Mouse (Mus musculus): ENCODE data around the gene Tmem229a. TPM values are rescaled to one million over a fixed set of nuclear protein-coding genes. Genes with fewer than 3 reads are reported as not detected.

Tmem229a gene
- total RNA-seq (2014; rRNA removed; ENCODE audit: low replicate concordance) (0.38 TPM in 1 of 2 replicates, not detected in the other), polyA plus RNA-seq (2015; fragmentation: Nextera tagmentation; extraction: Ambion mirVana) (not detected in 2 replicates)

DNA sequence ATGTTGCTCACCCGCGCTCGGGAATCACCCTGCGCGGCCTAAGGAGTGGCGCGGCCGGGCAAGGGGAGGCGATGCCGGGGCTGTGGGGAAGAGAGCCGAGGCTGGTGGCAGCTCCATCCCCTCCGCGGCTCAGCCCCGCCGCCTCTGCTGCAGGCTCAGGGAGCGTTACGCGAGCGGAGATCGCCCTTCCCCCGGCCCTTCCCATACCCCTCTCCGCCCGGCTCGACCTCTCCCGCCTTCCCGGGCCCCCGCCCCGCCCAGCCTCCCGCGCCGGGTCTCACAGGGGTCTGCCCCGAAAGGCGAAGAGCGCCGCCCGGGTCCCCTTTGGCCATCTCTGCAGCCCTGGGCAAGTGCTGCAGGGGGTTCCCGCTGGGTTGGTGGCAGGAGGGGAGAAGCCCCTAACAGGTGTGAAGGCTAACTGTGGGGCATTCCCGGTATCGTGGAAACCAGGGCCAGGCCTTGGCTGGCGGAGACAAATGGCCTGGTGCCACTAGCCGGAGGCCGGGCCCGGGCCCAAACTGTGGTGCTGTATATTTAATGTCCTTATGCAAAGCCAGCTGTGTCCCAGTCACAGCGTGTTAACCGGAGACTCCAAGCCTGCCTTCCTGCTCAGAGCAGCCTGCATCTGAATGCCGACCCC lies at the start of gene Tmem229a:
TSS of gene Tmem229a (minus strand) at position 352 of the 640 bp plus-strand sequence.
- 1% methylated on average over 46 of the region's 46 CpGs for whole genome bisulfite sequencing
- H3K27me3 ChIP-seq (ENCODE audit: control insufficient read depth, insufficient read depth, low read length): peaks cover 30% of the 10 kb centered on the region
- no peak within 1 kb of the TSS for H3K27ac ChIP-seq (ENCODE audit: low read depth)
- DNase-seq (ENCODE audit: low spot score) (no peak), ATAC-seq (ENCODE audit: insufficient read depth, low read depth) (peak; percentile 41; the same call in 1 of the 2 replicates)
- TF ChIP-seq EP300 (IDR thresholded peaks at IDR 0.05; ENCODE audit: low read depth): no peak
- TF ChIP-seq CTCF (IDR thresholded peaks at IDR 0.05; ENCODE audit: low read depth): no peak
- H3K9ac ChIP-seq (replicated peaks; ENCODE audit: low read depth, low read length): 0 out of 2 replicates have a peak within 1 kb of the TSS, but pooled peaks have one; percentile 13
- H3K36me3 ChIP-seq (replicated peaks; ENCODE audit: control insufficient read depth, insufficient read depth, low read length): no peaks in the 10 kb centered on the region
- peaks cover 14% of the 10 kb centered on the region; the same call in 1 of the 2 replicates for H3K4me1 ChIP-seq (ENCODE audit: control insufficient read depth, insufficient read depth)
- peak within 1 kb of the TSS; percentile 98 for H3K4me2 ChIP-seq (ENCODE audit: low read depth, low read length)
- no peaks in the 10 kb centered on the region for H3K9me3 ChIP-seq (replicated peaks; ENCODE audit: control insufficient read depth, low read length)
- peak within 1 kb of the TSS; percentile 56 for H3K4me3 ChIP-seq (ENCODE audit: low read depth, low read length)

DNA sequence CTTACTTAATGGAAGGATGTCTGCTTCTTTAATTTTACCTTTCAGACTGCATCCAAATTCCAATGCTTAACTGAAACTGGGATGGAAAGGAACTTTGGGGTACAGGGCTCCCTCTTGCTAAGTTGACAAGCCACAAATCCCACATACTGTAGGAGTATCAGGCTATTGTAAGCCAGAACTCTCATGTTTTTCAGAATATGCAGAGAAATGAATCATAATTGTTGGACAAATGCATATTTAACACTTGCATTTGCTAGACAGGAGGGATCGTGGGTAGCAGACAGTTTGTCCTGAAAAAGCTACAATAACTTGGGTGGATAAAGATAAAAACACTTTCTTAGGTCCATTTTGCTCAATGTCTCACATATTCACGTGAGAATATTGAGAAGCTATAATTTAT lies 37.7 kb upstream of the Tmem229a start:
- Histone ChIP-seq H3K36me3 (replicated peaks; ENCODE audit: control insufficient read depth, insufficient read depth, low read length) (no peaks in the 10 kb centered on the region), H3K9me3 (replicated peaks; ENCODE audit: control insufficient read depth, low read length) (no peaks in the 10 kb centered on the region), H3K27me3 (ENCODE audit: control insufficient read depth, insufficient read depth, low read length) (no peaks in the 10 kb centered on the region), H3K4me2 (ENCODE audit: low read depth, low read length) (no peak overlapping the region), H3K9ac (replicated peaks; ENCODE audit: low read depth, low read length) (no peak overlapping the region), H3K4me1 (ENCODE audit: control insufficient read depth, insufficient read depth) (no peaks in the 10 kb centered on the region), H3K4me3 (ENCODE audit: low read depth, low read length) (no peak overlapping the region), H3K27ac (ENCODE audit: low read depth) (no peak overlapping the region)
- ATAC-seq (ENCODE audit: insufficient read depth, low read depth) (no peak), DNase-seq (ENCODE audit: low spot score) (no peak)
- WGBS: 50% methylated on average over 2 of the region's 2 CpGs
- TF ChIP-seq CTCF (IDR thresholded peaks at IDR 0.05; ENCODE audit: low read depth) (no peak), EP300 (IDR thresholded peaks at IDR 0.05; ENCODE audit: low read depth) (no peak)

DNA sequence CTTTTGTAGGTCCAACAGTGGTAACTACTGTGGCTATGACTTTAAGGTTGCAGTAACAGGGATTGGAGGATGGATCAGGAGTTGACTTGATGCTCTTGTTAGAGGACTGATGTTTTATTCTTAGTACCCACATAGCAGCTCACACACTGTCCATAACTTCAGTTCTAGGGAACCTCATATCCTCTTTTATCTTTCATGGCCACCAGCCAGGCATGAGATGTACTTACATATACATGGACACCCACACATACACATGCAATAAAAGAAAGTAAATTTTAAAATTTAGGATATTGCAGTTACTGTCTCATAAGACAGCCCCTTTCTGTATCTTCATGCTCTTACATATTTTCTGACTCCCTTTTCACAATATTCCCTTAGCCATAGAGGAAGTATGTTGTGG lies 33.7 kb upstream of the Tmem229a start:
- no peak overlapping the region for H3K4me3 ChIP-seq (ENCODE audit: low read depth, low read length)
- no peaks in the 10 kb centered on the region for H3K36me3 ChIP-seq (replicated peaks; ENCODE audit: control insufficient read depth, insufficient read depth, low read length)
- no peaks in the 10 kb centered on the region for H3K9me3 ChIP-seq (replicated peaks; ENCODE audit: control insufficient read depth, low read length)
- no peak overlapping the region for H3K4me2 ChIP-seq (ENCODE audit: low read depth, low read length)
- no peak for DNase-seq (ENCODE audit: low spot score)
- no peak overlapping the region for H3K9ac ChIP-seq (replicated peaks; ENCODE audit: low read depth, low read length)
- H3K27me3 ChIP-seq (ENCODE audit: control insufficient read depth, insufficient read depth, low read length): no peaks in the 10 kb centered on the region
- ATAC-seq (ENCODE audit: insufficient read depth, low read depth): no peak
- no peak overlapping the region for H3K27ac ChIP-seq (ENCODE audit: low read depth)
- TF ChIP-seq EP300 (IDR thresholded peaks at IDR 0.05; ENCODE audit: low read depth) (no peak), CTCF (IDR thresholded peaks at IDR 0.05; ENCODE audit: low read depth) (no peak)
- H3K4me1 ChIP-seq (ENCODE audit: control insufficient read depth, insufficient read depth): no peaks in the 10 kb centered on the region

DNA sequence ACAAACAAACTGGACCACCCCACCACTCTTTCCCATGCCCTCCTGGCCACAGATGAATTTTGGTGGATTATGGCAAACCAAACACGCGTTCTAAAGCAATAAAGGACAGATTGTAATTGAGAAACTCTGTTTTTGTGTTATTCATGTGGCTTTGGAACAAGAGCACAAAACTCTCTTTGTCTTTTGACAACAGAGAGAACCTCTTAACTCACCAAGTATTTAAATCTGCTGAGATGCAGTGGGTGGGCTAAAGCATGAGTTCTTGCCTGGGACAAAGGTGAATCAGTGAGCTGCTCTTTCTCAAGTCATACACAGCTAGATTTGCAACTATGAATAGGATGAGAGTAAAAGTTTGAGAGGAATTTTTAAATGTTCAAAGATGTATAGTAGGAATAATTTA lies 20.1 kb upstream of the Tmem229a start:
- DNase-seq (ENCODE audit: low spot score): no peak
- H3K9ac ChIP-seq (replicated peaks; ENCODE audit: low read depth, low read length): no peak overlapping the region
- H3K9me3 ChIP-seq (replicated peaks; ENCODE audit: control insufficient read depth, low read length): no peaks in the 10 kb centered on the region
- H3K36me3 ChIP-seq (replicated peaks; ENCODE audit: control insufficient read depth, insufficient read depth, low read length): no peaks in the 10 kb centered on the region
- WGBS: 78% methylated on average over 2 of the region's 2 CpGs
- TF ChIP-seq CTCF (IDR thresholded peaks at IDR 0.05; ENCODE audit: low read depth) (no peak), EP300 (IDR thresholded peaks at IDR 0.05; ENCODE audit: low read depth) (no peak)
- H3K4me1 ChIP-seq (ENCODE audit: control insufficient read depth, insufficient read depth): no peaks in the 10 kb centered on the region
- no peak overlapping the region for H3K4me3 ChIP-seq (ENCODE audit: low read depth, low read length)
- H3K4me2 ChIP-seq (ENCODE audit: low read depth, low read length): no peak overlapping the region
- no peak for ATAC-seq (ENCODE audit: insufficient read depth, low read depth)
- no peak overlapping the region for H3K27ac ChIP-seq (ENCODE audit: low read depth)
- H3K27me3 ChIP-seq (ENCODE audit: control insufficient read depth, insufficient read depth, low read length): no peaks in the 10 kb centered on the region

DNA sequence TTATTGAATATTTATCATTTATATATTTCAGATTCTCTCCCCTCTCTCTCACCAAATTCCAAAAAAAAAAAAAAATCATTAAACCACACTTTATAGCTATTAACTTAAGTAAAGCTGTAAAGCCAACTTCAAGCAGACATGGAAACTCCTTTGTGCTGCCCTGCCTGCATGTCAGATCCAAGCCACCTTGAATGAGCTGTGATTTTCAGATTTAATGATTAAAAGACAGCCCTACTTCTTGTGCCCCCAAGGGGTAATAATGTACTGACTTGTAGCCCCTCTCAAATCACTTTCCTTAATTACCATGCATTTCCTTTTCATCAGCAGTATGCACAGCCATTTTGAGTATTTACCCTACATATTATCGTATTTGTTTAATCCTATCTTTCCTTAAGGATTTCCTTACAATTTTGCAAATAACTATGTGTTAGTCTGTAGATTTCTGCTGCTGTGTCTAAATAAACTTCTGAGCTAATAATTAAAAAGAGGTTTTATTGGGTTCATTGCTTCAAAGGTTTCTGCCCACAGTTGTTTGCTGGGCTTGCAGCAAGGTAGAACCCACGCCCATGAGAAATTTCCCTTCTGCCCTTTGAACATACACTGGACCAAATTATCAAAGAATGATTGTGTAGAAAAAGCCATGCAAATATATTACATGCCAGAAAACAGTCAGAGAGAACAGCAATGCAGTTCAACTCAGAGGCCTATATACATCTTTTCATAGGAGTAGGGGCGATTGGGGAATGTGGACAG lies 12.6 kb upstream of the Tmem229a start:
- no peaks in the 10 kb centered on the region for H3K4me1 ChIP-seq (ENCODE audit: control insufficient read depth, insufficient read depth)
- no peaks in the 10 kb centered on the region for H3K9me3 ChIP-seq (replicated peaks; ENCODE audit: control insufficient read depth, low read length)
- H3K27ac ChIP-seq (ENCODE audit: low read depth): no peak overlapping the region
- DNase-seq (ENCODE audit: low spot score) (no peak), ATAC-seq (ENCODE audit: insufficient read depth, low read depth) (no peak)
- H3K4me3 ChIP-seq (ENCODE audit: low read depth, low read length): no peak overlapping the region
- no peak for TF ChIP-seq CTCF (IDR thresholded peaks at IDR 0.05; ENCODE audit: low read depth)
- TF ChIP-seq EP300 (IDR thresholded peaks at IDR 0.05; ENCODE audit: low read depth): no peak
- WGBS: 75% methylated on average over 3 of the region's 3 CpGs
- H3K4me2 ChIP-seq (ENCODE audit: low read depth, low read length): no peak overlapping the region
- H3K36me3 ChIP-seq (replicated peaks; ENCODE audit: control insufficient read depth, insufficient read depth, low read length): no peaks in the 10 kb centered on the region
- H3K27me3 ChIP-seq (ENCODE audit: control insufficient read depth, insufficient read depth, low read length): no peaks in the 10 kb centered on the region
- H3K9ac ChIP-seq (replicated peaks; ENCODE audit: low read depth, low read length): no peak overlapping the region

Data from heart, postnatal 0 days (tissue).